Mouse (Mus musculus) testis, adult 2 months (tissue): ENCODE measurements around the gene Slc48a1. TPM values are rescaled to one million over a fixed set of nuclear protein-coding genes. Genes with fewer than 3 reads are reported as not detected.

Experiments
- H3K27ac ChIP-seq: fragments of 200-500 bp; 2 replicates; pipeline ENCODE4 v1.5.1; 2012; ENCODE audit warnings: low read depth, low read length; ENCODE audit not compliant: control insufficient read depth, insufficient read depth
- H3K27me3 ChIP-seq: fragments of 200-500 bp; 2 replicates; pipeline ENCODE4 v1.6.1; 2012; ENCODE audit warnings: mild to moderate bottlenecking, low read length, moderate library complexity; ENCODE audit not compliant: control insufficient read depth, insufficient read depth
- H3K36me3 ChIP-seq: fragments of 200-500 bp; 2 replicates; pipeline ENCODE4 v1.6.1; 2012; ENCODE audit warnings: mild to moderate bottlenecking, low read length; ENCODE audit not compliant: control insufficient read depth, insufficient read depth
- H3K4me1 ChIP-seq: fragments of 200-500 bp; 2 replicates; pipeline ENCODE4 v1.6.1; 2012; ENCODE audit warnings: low read length; ENCODE audit not compliant: control insufficient read depth, insufficient read depth
- H3K4me3 ChIP-seq: fragments of 200-500 bp; 2 replicates; pipeline ENCODE4 v1.5.1; 2012; ENCODE audit warnings: low read depth, mild to moderate bottlenecking, low read length, moderate library complexity, mixed read lengths; ENCODE audit not compliant: control insufficient read depth
- CTCF ChIP-seq: fragments of 200-500 bp; IDR thresholded peaks from 2 replicates; pipeline ENCODE4 v1.5.1; 2012; ENCODE audit warnings: low read depth, mild to moderate bottlenecking, inconsistent platforms, low read length, moderate library complexity; ENCODE audit not compliant: control insufficient read depth, insufficient read depth, insufficient replicate concordance
- POLR2A ChIP-seq: fragments of 200-500 bp; IDR thresholded peaks from 2 replicates; pipeline ENCODE4 v1.6.1; 2012; ENCODE audit warnings: low read depth, mild to moderate bottlenecking, inconsistent platforms, low read length, moderate library complexity; ENCODE audit not compliant: control insufficient read depth
- polyA plus RNA-seq: library from polyadenylated mRNA; depleted of rRNA; stranded (reverse); fragments of >200 nt; gene quantifications from 2 replicates; pipeline ENCODE4 v1.2.3, GENCODE M21; 2012

The Slc48a1 gene
- polyA plus RNA-seq, 1 experiment = 17.0 TPM

GRCm38 (mm10) chr15:97747486-97747885, 30.8 kb upstream of the Slc48a1 start:
- Histone ChIP-seq H3K36me3 (no peaks in the 10 kb centered on the region), H3K4me1 (peaks cover 9% of the 10 kb centered on the region), H3K27me3 (no peaks in the 10 kb centered on the region), H3K27ac (no peak overlapping the region), H3K4me3 (no peak overlapping the region)
- no peak for TF ChIP-seq CTCF
- TF ChIP-seq POLR2A = no peak

- no peaks in the 10 kb centered on the region for H3K36me3 ChIP-seq
- peaks cover 9% of the 10 kb centered on the region for H3K4me1 ChIP-seq
- no peak overlapping the region for H3K27ac ChIP-seq
- no peaks in the 10 kb centered on the region for H3K27me3 ChIP-seq
- TF ChIP-seq POLR2A (no peak), CTCF (no peak)
- no peak overlapping the region for H3K4me3 ChIP-seq
Observed at GRCm38 (mm10) chr15:97748309-97748708, 30.0 kb upstream of the Slc48a1 start.

GRCm38 (mm10) chr15:97748964-97749363, 29.4 kb upstream of the Slc48a1 start:
- Histone ChIP-seq H3K36me3 (no peaks in the 10 kb centered on the region), H3K27me3 (no peaks in the 10 kb centered on the region), H3K27ac (no peak overlapping the region), H3K4me3 (no peak overlapping the region), H3K4me1 (peaks cover 9% of the 10 kb centered on the region)
- TF ChIP-seq CTCF (no peak), POLR2A (no peak)

- Histone ChIP-seq H3K4me1 (peaks cover 9% of the 10 kb centered on the region), H3K27ac (no peak overlapping the region), H3K4me3 (no peak overlapping the region), H3K27me3 (no peaks in the 10 kb centered on the region), H3K36me3 (no peaks in the 10 kb centered on the region)
- TF ChIP-seq CTCF (no peak), POLR2A (no peak)
Observed at GRCm38 (mm10) chr15:97749397-97749796, 28.9 kb upstream of the Slc48a1 start.

GRCm38 (mm10) chr15:97749841-97750240, 28.5 kb upstream of the Slc48a1 start:
- Histone ChIP-seq H3K4me3 (no peak overlapping the region), H3K27ac (no peak overlapping the region), H3K36me3 (no peaks in the 10 kb centered on the region), H3K27me3 (no peaks in the 10 kb centered on the region), H3K4me1 (peaks cover 9% of the 10 kb centered on the region)
- TF ChIP-seq CTCF = no peak
- TF ChIP-seq POLR2A = no peak

- Histone ChIP-seq H3K27ac (no peak overlapping the region), H3K27me3 (no peaks in the 10 kb centered on the region), H3K36me3 (no peaks in the 10 kb centered on the region), H3K4me3 (no peak overlapping the region), H3K4me1 (peaks cover 5% of the 10 kb centered on the region)
- TF ChIP-seq CTCF = no peak
- TF ChIP-seq POLR2A = no peak
Observed at GRCm38 (mm10) chr15:97750697-97751096, 27.6 kb upstream of the Slc48a1 start.

GRCm38 (mm10) chr15:97751676-97752075, 26.6 kb upstream of the Slc48a1 start:
- Histone ChIP-seq H3K36me3 (no peaks in the 10 kb centered on the region), H3K27me3 (no peaks in the 10 kb centered on the region), H3K4me1 (no peaks in the 10 kb centered on the region; the same call in 1 of the 2 replicates), H3K4me3 (no peak overlapping the region), H3K27ac (no peak overlapping the region)
- TF ChIP-seq CTCF (peak; percentile 37; the same call in 1 of the 2 replicates), POLR2A (no peak)

- Histone ChIP-seq H3K27ac (no peak overlapping the region), H3K27me3 (no peaks in the 10 kb centered on the region), H3K4me1 (no peaks in the 10 kb centered on the region; the same call in 1 of the 2 replicates), H3K36me3 (no peaks in the 10 kb centered on the region), H3K4me3 (no peak overlapping the region)
- TF ChIP-seq CTCF (no peak), POLR2A (no peak)
Observed at GRCm38 (mm10) chr15:97752491-97752890, 25.8 kb upstream of the Slc48a1 start.

- no peak overlapping the region for H3K4me3 ChIP-seq
- H3K27me3 ChIP-seq = no peaks in the 10 kb centered on the region
- no peaks in the 10 kb centered on the region for H3K36me3 ChIP-seq
- TF ChIP-seq POLR2A = no peak
- no peak for TF ChIP-seq CTCF
- no peaks in the 10 kb centered on the region; the same call in 1 of the 2 replicates for H3K4me1 ChIP-seq
- H3K27ac ChIP-seq = no peak overlapping the region
Observed at GRCm38 (mm10) chr15:97754476-97754875, 23.8 kb upstream of the Slc48a1 start.
